Mouse (Mus musculus) G1E (cell line): ENCODE measurements around the gene Hsp90b1. TPM values are rescaled to one million over a fixed set of nuclear protein-coding genes. Genes with fewer than 3 reads are reported as not detected.

ENCODE experiments used
- ATAC-seq: 2 replicates; pipeline ENCODE4 v1.8.0; 2016; ENCODE audit warnings: mild to moderate bottlenecking; ENCODE audit not compliant: insufficient number of reproducible peaks, poor library complexity, low FRiP score, severe bottlenecking; ENCODE audit errors: extremely low read depth
- DNase-seq: peaks from one replicate; pipeline ENCODE4 v3.0.0; 2012; ENCODE audit warnings: low spot score
- H3K27me3 ChIP-seq: 2 replicates; pipeline ENCODE4 v1.6.1; 2012; ENCODE audit warnings: mild to moderate bottlenecking, low read length, inconsistent platforms; ENCODE audit not compliant: insufficient read depth
- H3K36me3 ChIP-seq: replicated peaks from 2 replicates; pipeline ENCODE3; 2012; ENCODE audit warnings: mild to moderate bottlenecking, inconsistent platforms
- H3K4me1 ChIP-seq: 2 replicates; pipeline ENCODE4 v1.6.1; 2012; ENCODE audit warnings: low read depth, low read length, inconsistent platforms, mixed read lengths; ENCODE audit not compliant: insufficient read depth
- H3K4me3 ChIP-seq: 2 replicates; pipeline ENCODE4 v1.5.1; 2012; ENCODE audit warnings: low read depth, mild to moderate bottlenecking, inconsistent platforms, low read length, moderate library complexity, mixed read lengths
- H3K9me3 ChIP-seq: replicated peaks from 2 replicates; pipeline ENCODE4 v1.6.1; 2012; ENCODE audit warnings: inconsistent platforms
- CTCF ChIP-seq: IDR thresholded peaks from 2 replicates; pipeline ENCODE4 v1.5.1; 2012; ENCODE audit warnings: low read depth, low read length, inconsistent platforms, mixed read lengths
- GATA1 ChIP-seq: IDR thresholded peaks from 2 replicates; pipeline ENCODE4 v1.6.1; 2012; ENCODE audit warnings: borderline replicate concordance, low read length, inconsistent platforms, mixed read lengths
- GATA2 ChIP-seq: IDR thresholded peaks from 2 replicates; pipeline ENCODE4 v1.6.1; 2012; ENCODE audit warnings: low read depth, low read length, inconsistent platforms, borderline replicate concordance
- POLR2AphosphoS5 ChIP-seq: IDR thresholded peaks from 2 replicates; pipeline ENCODE4 v1.6.1; 2012; ENCODE audit warnings: low read depth, low read length, inconsistent platforms; ENCODE audit not compliant: insufficient replicate concordance
- TAL1 ChIP-seq: conservative IDR thresholded peaks from 2 replicates; pipeline ENCODE4 v1.6.1; 2012; ENCODE audit warnings: low read depth, low read length, inconsistent platforms, mixed read lengths
- polyA plus RNA-seq: library from polyadenylated mRNA; stranded (reverse); fragments of >175 nt; gene quantifications from 2 replicates; pipeline ENCODE4 v1.2.3, GENCODE M21; 2012
- total RNA-seq, 2 experiments: library from RNA; stranded (forward) in 1 of 2; stranded (reverse) in 1 of 2; fragments of 200-1000 nt in 1 of 2; fragments of >200 nt in 1 of 2; fragmentation: Nextera tagmentation in 1 of 2; gene quantifications; 2 replicates each; pipeline ENCODE4 v1.2.3; 2014 to 2017

Hsp90b1 gene
- 423 and 435 TPM in 2 replicates for total RNA-seq (2014; fragmentation: Nextera tagmentation)
- 367 and 445 TPM in 2 replicates for total RNA-seq (2017)
- 17.3 and 26.6 TPM in 2 replicates for polyA plus RNA-seq

GRCm38 (mm10) chr10:86705318-86705921 is at the start of gene Hsp90b1, which contains the start of gene Ttc41:
Gene Hsp90b1, minus strand, starts transcription at chr10:86705509.
Gene Ttc41, plus strand, starts transcription at chr10:86705811.
- peak; percentile 100 for DNase-seq
- Histone ChIP-seq H3K4me1 (peaks cover 48% of the 10 kb centered on the region), H3K27me3 (no peaks in the 10 kb centered on the region), H3K9me3 (no peaks in the 10 kb centered on the region), H3K4me3 (peak within 1 kb of the TSS; percentile 92), H3K36me3 (peaks cover 40% of the 10 kb centered on the region)
- peak; percentile 84 for ATAC-seq
- no peak for TF ChIP-seq CTCF
- TF ChIP-seq TAL1 = no peak
- no peak for TF ChIP-seq POLR2AphosphoS5
- TF ChIP-seq GATA1 = no peak
- no peak for TF ChIP-seq GATA2

DNA sequence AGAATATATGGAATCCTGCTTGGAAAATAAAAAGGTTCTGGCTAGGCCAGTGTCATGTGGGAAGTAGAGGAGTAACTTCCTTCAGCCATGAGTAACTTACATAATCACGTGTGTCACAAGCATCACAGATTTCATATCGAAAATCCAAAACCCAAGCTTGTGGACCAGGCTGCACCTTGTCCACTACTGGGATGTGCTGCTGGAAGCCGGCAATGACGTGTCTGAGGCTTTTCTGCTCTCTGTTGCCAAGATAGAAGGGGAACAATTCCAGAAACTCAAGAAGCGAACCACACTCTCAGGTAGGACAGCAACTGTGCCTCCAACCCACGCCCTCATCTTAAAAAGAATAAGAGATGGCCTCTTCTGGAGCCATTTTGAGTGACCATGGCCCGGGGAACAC is 39.0 kb upstream of the Hsp90b1 start:
- DNase-seq (no peak), ATAC-seq (no peak)
- Histone ChIP-seq H3K4me1 (no peaks in the 10 kb centered on the region), H3K27me3 (peaks cover 3% of the 10 kb centered on the region; the same call in 1 of the 2 replicates), H3K36me3 (no peaks in the 10 kb centered on the region), H3K4me3 (no peak overlapping the region), H3K9me3 (no peaks in the 10 kb centered on the region)
- no peak for TF ChIP-seq POLR2AphosphoS5
- no peak for TF ChIP-seq GATA1

GRCm38 (mm10) chr10:86742918-86743317 is 37.6 kb upstream of the Hsp90b1 start:
- Histone ChIP-seq H3K27me3 (peaks cover 3% of the 10 kb centered on the region; the same call in 1 of the 2 replicates), H3K9me3 (no peaks in the 10 kb centered on the region), H3K4me3 (no peak overlapping the region), H3K4me1 (no peaks in the 10 kb centered on the region), H3K36me3 (no peaks in the 10 kb centered on the region)
- ATAC-seq (no peak), DNase-seq (no peak)
- TF ChIP-seq CTCF = no peak
- TF ChIP-seq GATA1 = no peak
- no peak for TF ChIP-seq TAL1
- no peak for TF ChIP-seq POLR2AphosphoS5
- TF ChIP-seq GATA2 = no peak

GRCm38 (mm10) chr10:86735036-86735435 is 29.7 kb upstream of the Hsp90b1 start:
- Histone ChIP-seq H3K4me1 (no peaks in the 10 kb centered on the region), H3K36me3 (no peaks in the 10 kb centered on the region), H3K27me3 (no peaks in the 10 kb centered on the region; the same call in 1 of the 2 replicates), H3K9me3 (no peaks in the 10 kb centered on the region), H3K4me3 (no peak overlapping the region)
- no peak for ATAC-seq
- no peak for DNase-seq
- TF ChIP-seq TAL1 = no peak
- no peak for TF ChIP-seq GATA2
- no peak for TF ChIP-seq CTCF
- no peak for TF ChIP-seq POLR2AphosphoS5
- no peak for TF ChIP-seq GATA1

- no peaks in the 10 kb centered on the region for H3K36me3 ChIP-seq
- no peaks in the 10 kb centered on the region; the same call in 1 of the 2 replicates for H3K27me3 ChIP-seq
- DNase-seq (no peak), ATAC-seq (no peak)
- TF ChIP-seq TAL1 = no peak
- TF ChIP-seq CTCF = no peak
- TF ChIP-seq GATA1 = no peak
- no peak for TF ChIP-seq GATA2
- no peak for TF ChIP-seq POLR2AphosphoS5
- no peak overlapping the region for H3K4me3 ChIP-seq
- no peaks in the 10 kb centered on the region for H3K9me3 ChIP-seq
- H3K4me1 ChIP-seq = no peaks in the 10 kb centered on the region
Measured at GRCm38 (mm10) chr10:86731500-86731863, 26.2 kb upstream of the Hsp90b1 start.

GRCm38 (mm10) chr10:86730823-86731499 is 25.7 kb upstream of the Hsp90b1 start:
- Histone ChIP-seq H3K9me3 (no peaks in the 10 kb centered on the region), H3K27me3 (no peaks in the 10 kb centered on the region; the same call in 1 of the 2 replicates), H3K36me3 (no peaks in the 10 kb centered on the region), H3K4me1 (no peaks in the 10 kb centered on the region), H3K4me3 (no peak overlapping the region)
- TF ChIP-seq POLR2AphosphoS5 = no peak
- no peak for TF ChIP-seq GATA1
- peak; percentile 27; the same call in 1 of the 2 replicates for TF ChIP-seq CTCF
- DNase-seq = peak; percentile 32
- ATAC-seq = 0 out of 2 replicates have a peak, but pooled peaks have one; percentile 22
